Mouse (Mus musculus) midbrain, embryonic 14.5 days (tissue): Measurements from ENCODE around the gene Agk. TPM values are rescaled to one million over a fixed set of nuclear protein-coding genes. Genes with fewer than 3 reads are reported as not detected.

ENCODE experiments used
- ATAC-seq: fragments of 200-750 bp; cut with Nextera tagmentation; 2 replicates; pipeline ENCODE4 v1.8.0; 2017; ENCODE audit warnings: moderate number of reproducible peaks, moderate library complexity; ENCODE audit not compliant: low FRiP score, low TSS enrichment
- DNase-seq: peaks from one replicate; pipeline ENCODE4 v3.0.0-alpha.2; 2015
- H3K27ac ChIP-seq: fragments of 300-500 bp; sonication (generic); replicated peaks from 2 replicates; pipeline ENCODE4 v1.5.1; 2014; ENCODE audit warnings: mild to moderate bottlenecking, low read depth, low read length, moderate library complexity
- H3K27me3 ChIP-seq: fragments of 300-500 bp; sonication (generic); 2 replicates; pipeline ENCODE4 v1.6.1; 2014; ENCODE audit warnings: low read length, control low read depth, mixed read lengths; ENCODE audit not compliant: control insufficient read depth, insufficient read depth
- H3K36me3 ChIP-seq: fragments of 300-500 bp; sonication (generic); 2 replicates; pipeline ENCODE4 v1.6.1; 2014; ENCODE audit warnings: low read length, control low read depth; ENCODE audit not compliant: control insufficient read depth, insufficient read depth
- H3K4me1 ChIP-seq: fragments of 300-500 bp; sonication (generic); 2 replicates; pipeline ENCODE4 v1.6.1; 2014; ENCODE audit warnings: mild to moderate bottlenecking, antibody characterized with exemption, low read length, control low read depth; ENCODE audit not compliant: control insufficient read depth, insufficient read depth
- H3K4me2 ChIP-seq: fragments of 300-500 bp; sonication (generic); 2 replicates; pipeline ENCODE4 v1.6.1; 2014; ENCODE audit warnings: mild to moderate bottlenecking, low read length, moderate library complexity
- H3K4me3 ChIP-seq: fragments of 300-500 bp; sonication (generic); replicated peaks from 2 replicates; pipeline ENCODE4 v1.5.1; 2014; ENCODE audit warnings: low read depth, low read length
- H3K9ac ChIP-seq: fragments of 300-500 bp; sonication (generic); replicated peaks from 2 replicates; pipeline ENCODE4 v1.6.1; 2014; ENCODE audit warnings: mild to moderate bottlenecking, low read length, moderate library complexity
- H3K9me3 ChIP-seq: fragments of 300-500 bp; sonication (generic); 2 replicates; pipeline ENCODE4 v1.6.1; 2016; ENCODE audit warnings: low read length, control low read depth, mixed read lengths; ENCODE audit not compliant: control insufficient read depth
- WGBS: fragments of 180-500 bp; shearing (Covaris S2); extraction: QIAGEN DNeasy Blood & Tissue Kit; methylation state at CpG from one replicate; pipeline ENCODE4 v1.1.7; 2014; 5-methylcytosine and 5-hydroxymethylcytosine counted together
- polyA plus RNA-seq: library from polyadenylated mRNA; unstranded; fragments of >200 nt; fragmentation: Nextera tagmentation; extraction: Ambion mirVana; gene quantifications from 2 replicates; pipeline ENCODE4 v1.2.1, GENCODE M21; 2014

Gene Agk
- polyA plus RNA-seq, 1 experiment from 2014 or later: 55.7 TPM

DNA sequence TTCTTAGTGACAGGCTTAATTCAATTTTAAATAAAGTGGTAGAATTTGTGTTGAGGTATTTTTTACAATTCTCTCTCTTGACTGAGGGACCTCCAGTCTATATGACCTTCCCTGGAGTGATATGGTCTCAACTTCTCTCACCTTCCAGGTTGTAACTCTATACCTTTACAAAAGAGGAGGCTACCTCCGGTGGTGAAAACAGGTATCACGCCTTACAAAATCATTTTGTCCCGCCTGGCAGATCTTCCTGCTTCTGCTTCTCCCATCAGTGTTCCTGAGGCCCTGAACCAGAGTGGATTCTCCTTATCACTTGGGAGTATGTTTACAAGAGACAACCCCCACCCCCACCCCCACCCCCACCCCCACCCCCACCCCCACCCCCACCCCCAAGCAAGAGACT, 116.8 kb downstream of the Agk start:
- no peak overlapping the region for H3K9ac ChIP-seq
- WGBS: 37% methylated on average over 3 of the region's 3 CpGs
- no peaks in the 10 kb centered on the region for H3K36me3 ChIP-seq
- H3K4me2 ChIP-seq: no peak overlapping the region
- H3K4me3 ChIP-seq: no peak overlapping the region
- no peaks in the 10 kb centered on the region for H3K4me1 ChIP-seq
- H3K27me3 ChIP-seq: no peaks in the 10 kb centered on the region; the same call in 1 of the 2 replicates
- H3K9me3 ChIP-seq: no peaks in the 10 kb centered on the region
- ATAC-seq (no peak), DNase-seq (peak; percentile 21)
- no peak overlapping the region for H3K27ac ChIP-seq

DNA sequence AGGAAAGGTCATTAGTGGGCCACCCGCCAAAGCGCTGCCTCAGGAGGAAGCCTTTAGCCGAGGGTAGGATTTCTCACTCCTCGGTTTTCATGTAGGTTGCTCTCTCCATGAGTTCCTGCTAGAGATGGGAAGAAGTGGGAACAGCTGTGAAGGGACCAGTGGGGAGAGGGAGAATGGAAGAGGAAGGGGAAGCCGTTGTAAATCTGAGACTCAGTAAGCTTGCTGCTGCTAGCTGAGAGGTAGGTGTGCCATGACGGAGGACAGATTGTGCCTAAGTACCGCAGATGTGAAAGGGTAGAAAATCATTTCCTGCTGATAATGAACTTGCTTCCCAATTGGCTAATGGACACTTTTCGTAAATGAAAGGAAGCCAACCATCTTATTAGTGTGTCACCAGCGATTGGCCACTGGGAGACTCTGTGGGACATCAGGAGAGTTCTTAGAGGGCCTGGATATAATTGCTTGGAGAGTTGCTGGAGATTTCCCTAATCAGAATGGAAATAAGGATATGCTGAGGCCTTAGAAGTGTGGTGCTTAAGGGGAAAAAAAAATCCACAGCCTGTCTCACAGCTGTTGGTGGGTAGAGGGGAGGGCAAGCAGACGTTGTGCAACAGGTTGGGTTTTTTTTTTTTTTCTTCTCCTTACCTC, 118.4 kb downstream of the Agk start:
- no peak overlapping the region for H3K9ac ChIP-seq
- no peaks in the 10 kb centered on the region for H3K36me3 ChIP-seq
- DNase-seq (no peak), ATAC-seq (peak; percentile 34; the same call in 1 of the 2 replicates)
- H3K9me3 ChIP-seq: no peaks in the 10 kb centered on the region
- no peak overlapping the region for H3K4me3 ChIP-seq
- no peaks in the 10 kb centered on the region; the same call in 1 of the 2 replicates for H3K27me3 ChIP-seq
- H3K4me2 ChIP-seq: no peak overlapping the region
- H3K27ac ChIP-seq: no peak overlapping the region
- H3K4me1 ChIP-seq: no peaks in the 10 kb centered on the region
- WGBS: 55% methylated on average over 10 of the region's 10 CpGs

Other genes starting within 250 kb of the Agk start
- gene E330009J07Rik, start 111.0 kb downstream of the Agk start, polyA plus RNA-seq: 13.7 and 14.7 TPM in 2 replicates
- 0.09 and 0.14 TPM in 2 replicates for gene Wee2, start 113.9 kb downstream of the Agk start, polyA plus RNA-seq
- gene Ssbp1, start 146.2 kb downstream of the Agk start, polyA plus RNA-seq: 107 TPM in 2 replicates
- gene Tas2r137, start 166.1 kb downstream of the Agk start, polyA plus RNA-seq: not detected in 2 replicates
- gene Tas2r108, start 168.4 kb downstream of the Agk start, polyA plus RNA-seq: 0.45 TPM in 1 of 2 replicates, not detected in the other
- not detected in 2 replicates for gene Prss37, start 194.3 kb downstream of the Agk start, polyA plus RNA-seq
- gene Olfr461, start 229.9 kb downstream of the Agk start, polyA plus RNA-seq: 0.15 and 0.16 TPM in 2 replicates
- not detected in 2 replicates for gene Olfr460, start 244.3 kb downstream of the Agk start, polyA plus RNA-seq